Mouse (Mus musculus) heart, embryonic 12.5 days (tissue): ENCODE measurements around the gene Mgll. TPM values are rescaled to one million over a fixed set of nuclear protein-coding genes. Genes with fewer than 3 reads are reported as not detected.

Experiments used
- ATAC-seq: fragments of 200-750 bp; cut with Nextera tagmentation; 2 replicates; pipeline ENCODE4 v1.8.0; 2017; ENCODE audit warnings: moderate TSS enrichment, moderate library complexity; ENCODE audit not compliant: insufficient number of reproducible peaks, low FRiP score
- H3K27ac ChIP-seq: fragments of 300-500 bp; sonication (generic); 2 replicates; pipeline ENCODE4 v1.5.1; 2016; ENCODE audit warnings: mild to moderate bottlenecking, moderate library complexity; ENCODE audit not compliant: poor library complexity, severe bottlenecking
- H3K27me3 ChIP-seq: fragments of 300-500 bp; sonication (generic); replicated peaks from 2 replicates; pipeline ENCODE4 v1.6.1; 2016; ENCODE audit warnings: mild to moderate bottlenecking, moderate library complexity
- H3K36me3 ChIP-seq: fragments of 300-500 bp; sonication (generic); 2 replicates; pipeline ENCODE4 v1.6.1; 2016; ENCODE audit warnings: mild to moderate bottlenecking, moderate library complexity
- H3K4me1 ChIP-seq: fragments of 300-500 bp; sonication (generic); replicated peaks from 2 replicates; pipeline ENCODE4 v1.6.1; 2016; ENCODE audit warnings: mild to moderate bottlenecking
- H3K4me2 ChIP-seq: fragments of 300-500 bp; sonication (generic); 2 replicates; pipeline ENCODE4 v1.6.1; 2016; ENCODE audit warnings: mild to moderate bottlenecking, moderate library complexity
- H3K4me3 ChIP-seq: fragments of 300-500 bp; sonication (generic); 2 replicates; pipeline ENCODE4 v1.5.1; 2016; ENCODE audit warnings: mild to moderate bottlenecking
- H3K9ac ChIP-seq: fragments of 300-500 bp; sonication (generic); 2 replicates; pipeline ENCODE4 v1.6.1; 2016; ENCODE audit warnings: mild to moderate bottlenecking, moderate library complexity
- H3K9me3 ChIP-seq: fragments of 300-500 bp; sonication (generic); replicated peaks from 2 replicates; pipeline ENCODE4 v1.6.1; 2016; ENCODE audit warnings: mild to moderate bottlenecking, moderate library complexity
- WGBS: fragments of 180-500 bp; shearing (Covaris S2); methylation state at CpG from one replicate; pipeline ENCODE4 v1.1.7; 2016; 5-methylcytosine and 5-hydroxymethylcytosine counted together
- polyA plus RNA-seq: library from polyadenylated mRNA; unstranded; fragments of >200 nt; fragmentation: Nextera tagmentation; extraction: Ambion mirVana; gene quantifications from 2 replicates; pipeline ENCODE4 v1.2.1, GENCODE M21; 2016

The Mgll gene
- polyA plus RNA-seq, 1 experiment from 2014 or later = 9.2 TPM

DNA sequence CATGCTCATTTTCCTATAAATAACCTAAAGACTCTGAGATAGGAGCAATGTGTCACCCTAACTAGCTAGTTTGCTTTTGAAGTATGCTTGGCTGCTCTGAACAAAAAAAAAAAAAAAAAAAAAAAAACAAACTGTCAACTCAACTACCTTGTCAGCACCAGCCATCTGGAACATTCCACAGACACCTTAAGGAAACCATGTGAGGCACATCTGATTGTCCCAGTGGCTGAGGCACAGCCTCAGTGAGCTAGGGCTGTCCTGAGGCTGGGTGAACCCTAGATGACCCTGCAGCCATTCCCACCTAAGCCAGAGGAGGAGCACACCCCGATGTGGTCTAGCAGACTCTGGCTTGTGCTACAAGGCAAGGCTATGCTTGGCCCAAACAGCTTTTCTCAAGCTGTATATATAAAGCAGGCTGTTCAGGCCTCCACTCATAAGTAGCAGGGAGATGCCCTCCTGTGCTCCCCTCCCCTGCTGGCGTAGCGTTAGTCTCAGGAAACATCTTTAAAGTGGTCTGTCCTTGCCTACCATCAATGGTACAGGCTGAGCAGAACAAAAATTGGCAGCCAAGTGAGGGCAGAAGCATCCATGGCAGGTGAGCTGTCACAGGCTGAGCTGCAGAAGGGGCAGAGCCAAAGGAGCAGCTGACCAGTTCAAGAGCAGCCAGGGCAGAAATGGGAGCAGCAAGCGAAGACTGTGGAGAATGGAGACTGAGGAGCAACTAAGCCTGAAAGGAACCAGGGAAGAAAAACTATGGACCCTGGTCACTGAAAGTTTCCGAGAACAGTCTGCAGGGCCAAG, 109.3 kb downstream of the Mgll start:
- Histone ChIP-seq H3K4me1 (peaks cover 17% of the 10 kb centered on the region), H3K36me3 (peaks cover 33% of the 10 kb centered on the region), H3K9me3 (no peaks in the 10 kb centered on the region), H3K4me3 (no peak overlapping the region), H3K9ac (0 out of 2 replicates have a peak overlapping the region, but pooled peaks have one; percentile 22), H3K4me2 (0 out of 2 replicates have a peak overlapping the region, but pooled peaks have one; percentile 2), H3K27me3 (no peaks in the 10 kb centered on the region), H3K27ac (peak overlapping the region; percentile 59)
- ATAC-seq = no peak
- 68% methylated on average over 5 of the region's 5 CpGs for WGBS

DNA sequence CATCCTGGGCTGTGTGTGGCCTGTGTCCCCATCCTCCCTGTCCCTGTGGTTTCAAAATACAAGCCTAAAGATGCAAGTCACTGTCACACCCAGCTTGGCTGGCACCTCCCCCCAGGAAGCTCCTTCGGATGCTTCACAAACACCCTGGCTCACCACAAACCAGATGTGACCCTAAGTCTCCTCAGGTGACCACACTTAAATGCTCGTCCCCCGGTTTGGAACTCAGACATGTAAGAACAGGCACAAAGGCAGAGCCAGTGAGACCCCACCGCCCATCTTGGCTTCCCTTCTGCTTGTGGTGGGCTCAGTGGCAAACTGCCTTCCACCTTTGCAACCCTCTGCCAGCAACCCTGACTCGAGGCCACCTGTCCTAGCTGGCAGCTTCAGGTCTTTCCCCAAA, 110.8 kb downstream of the Mgll start:
- Histone ChIP-seq H3K4me2 (no peak overlapping the region), H3K36me3 (peaks cover 44% of the 10 kb centered on the region), H3K27me3 (no peaks in the 10 kb centered on the region), H3K27ac (peak overlapping the region; percentile 13; the same call in 1 of the 2 replicates), H3K4me1 (peaks cover 17% of the 10 kb centered on the region), H3K4me3 (no peak overlapping the region), H3K9ac (no peak overlapping the region), H3K9me3 (no peaks in the 10 kb centered on the region)
- peak; percentile 72 for ATAC-seq
- WGBS = 69% methylated on average over 5 of the region's 5 CpGs

DNA sequence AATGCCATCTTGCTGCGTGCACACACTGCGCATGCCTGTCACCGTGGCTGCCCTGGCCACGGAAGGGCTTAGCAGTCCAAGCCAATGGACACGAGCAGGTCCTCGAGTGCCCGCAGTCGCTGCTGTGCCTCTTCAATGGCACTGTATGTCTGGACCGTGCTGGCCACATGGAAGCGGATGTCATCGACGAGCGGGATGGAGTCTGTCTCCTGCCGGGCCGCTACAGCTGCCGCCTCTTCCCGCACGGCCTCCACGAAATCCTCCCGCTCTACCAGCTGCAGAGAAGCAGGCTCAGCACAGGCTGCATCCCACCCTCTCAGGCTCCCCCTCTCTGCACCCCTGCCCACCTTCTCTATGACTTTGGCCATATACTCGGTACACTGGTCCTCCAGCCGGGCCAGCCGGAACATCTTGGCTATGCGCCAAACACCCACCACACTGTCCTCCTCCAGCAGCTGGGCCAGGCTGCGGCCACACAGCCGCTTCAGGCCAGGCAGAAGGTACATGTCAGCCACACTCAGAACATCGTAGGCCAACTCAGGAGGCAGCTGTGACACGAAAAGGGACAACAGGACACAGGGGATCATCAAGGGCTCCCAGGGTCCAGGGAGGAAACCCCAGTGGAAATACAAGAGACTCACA, 112.1 kb downstream of the Mgll start:
- no peak overlapping the region for H3K4me2 ChIP-seq
- H3K9ac ChIP-seq = no peak overlapping the region
- no peak overlapping the region for H3K4me3 ChIP-seq
- no peaks in the 10 kb centered on the region for H3K9me3 ChIP-seq
- peaks cover 28% of the 10 kb centered on the region for H3K4me1 ChIP-seq
- peaks cover 44% of the 10 kb centered on the region for H3K36me3 ChIP-seq
- no peaks in the 10 kb centered on the region for H3K27me3 ChIP-seq
- WGBS = 88% methylated on average over 28 of the region's 28 CpGs
- no peak for ATAC-seq
- H3K27ac ChIP-seq = no peak overlapping the region

DNA sequence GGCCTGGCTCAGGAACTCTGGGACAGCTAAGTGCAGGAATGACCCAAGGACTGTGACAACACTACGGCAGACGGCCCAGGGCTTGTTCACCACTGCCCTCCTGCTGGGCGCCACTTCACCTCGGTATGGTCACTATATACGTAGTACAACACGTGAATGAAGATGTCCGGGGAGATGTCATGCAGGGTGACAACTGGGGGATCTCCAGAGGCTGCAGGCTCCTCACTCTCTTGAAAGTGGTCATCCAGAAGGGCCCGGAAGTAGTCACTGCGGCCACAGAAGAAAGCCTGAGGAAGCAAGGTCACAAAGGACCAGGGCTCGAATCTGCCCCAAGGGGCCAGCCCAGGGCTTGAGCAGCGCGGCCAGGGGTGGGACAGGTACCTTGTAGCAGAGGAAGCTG, 113.8 kb downstream of the Mgll start:
- peaks cover 24% of the 10 kb centered on the region for H3K4me1 ChIP-seq
- H3K36me3 ChIP-seq = peaks cover 44% of the 10 kb centered on the region
- no peaks in the 10 kb centered on the region for H3K9me3 ChIP-seq
- WGBS = 87% methylated on average over 12 of the region's 12 CpGs
- no peak for ATAC-seq
- H3K4me2 ChIP-seq = no peak overlapping the region
- H3K9ac ChIP-seq = no peak overlapping the region
- H3K27ac ChIP-seq = no peak overlapping the region
- no peaks in the 10 kb centered on the region for H3K27me3 ChIP-seq
- H3K4me3 ChIP-seq = no peak overlapping the region

DNA sequence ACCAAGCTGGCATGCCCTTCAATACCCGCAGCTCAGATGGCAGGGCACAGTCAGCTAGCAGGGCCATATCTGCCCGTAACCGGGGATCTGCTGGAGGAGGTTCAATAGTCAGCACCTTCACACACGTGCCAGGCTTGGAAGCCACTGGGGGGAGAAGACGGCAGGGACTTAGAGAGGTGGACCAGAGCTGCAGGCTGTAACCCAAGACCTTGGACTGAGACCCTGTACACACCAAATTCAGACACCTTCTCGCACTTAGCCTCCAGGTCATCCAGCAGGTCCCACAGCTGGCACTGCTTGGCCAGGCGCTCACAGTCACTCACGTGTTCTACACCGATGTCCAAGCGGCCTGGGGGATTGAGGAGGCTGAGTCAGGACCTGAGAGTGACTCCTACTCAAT, 114.4 kb downstream of the Mgll start:
- H3K4me2 ChIP-seq = no peak overlapping the region
- WGBS = 86% methylated on average over 10 of the region's 10 CpGs
- peaks cover 27% of the 10 kb centered on the region for H3K4me1 ChIP-seq
- H3K4me3 ChIP-seq = no peak overlapping the region
- ATAC-seq = no peak
- no peaks in the 10 kb centered on the region for H3K9me3 ChIP-seq
- H3K36me3 ChIP-seq = peaks cover 44% of the 10 kb centered on the region
- no peak overlapping the region for H3K9ac ChIP-seq
- H3K27ac ChIP-seq = no peak overlapping the region
- H3K27me3 ChIP-seq = no peaks in the 10 kb centered on the region

DNA sequence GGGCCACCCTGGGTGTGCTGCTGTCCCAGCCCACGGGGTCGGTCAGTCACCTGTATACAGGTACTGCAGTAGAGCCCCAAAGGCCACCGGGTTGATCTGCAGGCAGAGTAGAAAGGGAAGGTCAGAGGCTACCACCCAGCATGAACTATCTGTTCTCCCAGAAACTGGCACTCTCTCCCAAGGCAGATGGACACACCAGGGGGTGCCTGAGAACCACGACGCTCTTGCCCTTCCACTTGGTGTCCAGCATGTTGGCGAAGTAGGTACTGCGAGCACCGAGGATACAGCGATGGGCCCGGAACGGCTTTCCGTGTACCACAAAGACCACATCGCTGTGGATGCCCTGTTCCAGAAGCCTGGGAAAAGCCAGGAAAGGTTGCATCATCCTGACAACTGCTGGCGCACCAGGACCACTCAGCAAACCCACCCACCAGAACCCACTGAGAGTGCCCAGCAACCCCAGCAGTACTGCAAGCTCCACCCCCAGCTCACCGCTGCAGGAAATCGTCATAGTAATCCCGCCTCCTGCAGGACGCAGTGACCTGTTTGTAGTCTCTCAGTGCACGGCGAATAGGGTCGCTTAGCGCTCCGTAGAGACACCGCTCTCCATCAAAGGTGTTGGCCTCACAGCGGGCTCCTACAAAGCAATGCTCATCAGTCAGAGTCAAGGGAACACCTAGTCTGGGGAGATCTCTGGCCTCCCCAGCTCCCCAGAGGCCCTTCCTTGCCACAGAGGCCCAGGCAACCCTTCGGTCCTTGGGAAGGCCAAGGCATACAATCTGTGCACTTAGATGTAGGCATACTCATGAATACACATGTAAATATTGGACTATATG, 115.1 kb downstream of the Mgll start:
- H3K4me3 ChIP-seq = no peak overlapping the region
- no peak overlapping the region for H3K9ac ChIP-seq
- WGBS = 73% methylated on average over 26 of the region's 26 CpGs
- peaks cover 20% of the 10 kb centered on the region for H3K4me1 ChIP-seq
- no peaks in the 10 kb centered on the region for H3K9me3 ChIP-seq
- H3K36me3 ChIP-seq = peaks cover 44% of the 10 kb centered on the region
- ATAC-seq = no peak
- H3K4me2 ChIP-seq = no peak overlapping the region
- H3K27ac ChIP-seq = no peak overlapping the region
- H3K27me3 ChIP-seq = no peaks in the 10 kb centered on the region

DNA sequence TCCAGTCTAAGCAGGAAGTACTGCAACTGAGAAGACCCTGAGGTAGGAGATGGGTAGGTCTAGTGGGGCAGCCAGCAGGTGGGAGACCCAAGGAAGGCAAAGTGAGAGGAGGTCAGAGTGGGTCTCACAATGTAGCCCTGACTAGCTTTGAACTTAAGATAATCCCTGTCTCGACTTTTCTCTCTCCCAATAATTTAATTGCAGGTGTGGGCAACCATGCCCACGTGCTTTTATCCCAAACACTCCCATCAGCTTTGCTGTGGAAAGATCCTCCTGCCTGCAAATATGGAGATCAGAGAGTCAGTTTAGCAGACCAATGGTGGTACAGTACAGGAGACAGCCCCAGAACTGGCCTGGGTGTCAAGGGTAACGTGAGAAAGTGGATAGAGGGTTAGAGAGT, 116.0 kb downstream of the Mgll start:
- WGBS = 69% methylated on average over 3 of the region's 3 CpGs
- H3K4me1 ChIP-seq = peaks cover 20% of the 10 kb centered on the region
- H3K27ac ChIP-seq = no peak overlapping the region
- ATAC-seq = no peak
- H3K27me3 ChIP-seq = no peaks in the 10 kb centered on the region
- no peaks in the 10 kb centered on the region for H3K9me3 ChIP-seq
- no peak overlapping the region; the same call in 1 of the 2 replicates for H3K9ac ChIP-seq
- peaks cover 42% of the 10 kb centered on the region for H3K36me3 ChIP-seq
- peak overlapping the region; percentile 96 for H3K4me2 ChIP-seq
- H3K4me3 ChIP-seq = 0 out of 2 replicates have a peak overlapping the region, but pooled peaks have one; percentile 89

DNA sequence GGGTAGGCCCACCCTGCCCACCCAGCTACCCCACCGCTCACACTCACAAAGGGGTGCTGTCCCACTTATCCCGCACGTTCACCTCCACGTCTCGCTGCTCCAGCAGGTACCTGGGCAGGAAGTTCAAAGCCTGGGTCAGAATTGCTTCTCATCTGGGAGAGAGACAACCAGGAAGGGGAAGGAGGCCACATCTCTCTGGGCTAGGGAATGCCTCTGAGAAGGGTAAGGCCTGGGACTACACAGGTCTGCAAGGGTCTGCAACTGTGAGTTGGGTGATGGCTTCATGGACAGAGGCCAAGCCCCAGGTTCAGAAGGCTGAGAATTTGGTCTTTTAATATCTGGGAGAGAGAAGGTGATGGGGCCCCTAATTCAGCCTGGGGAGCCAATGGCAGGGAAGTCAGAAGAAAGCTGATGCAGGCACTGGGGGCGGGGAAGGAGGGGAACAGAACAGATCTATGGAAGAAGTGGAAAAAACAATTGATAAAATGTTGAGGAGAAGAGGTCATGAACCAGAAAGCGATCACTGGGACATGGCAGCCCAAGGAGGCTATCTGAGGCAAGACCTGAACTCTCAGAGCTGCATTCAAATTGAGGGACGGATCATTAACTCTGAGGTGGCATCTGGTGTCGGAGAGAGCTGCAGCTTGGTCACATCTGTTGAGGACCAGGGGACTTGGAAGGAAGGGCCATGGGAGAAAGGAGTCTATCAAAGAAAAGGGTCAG, 116.7 kb downstream of the Mgll start:
- Histone ChIP-seq H3K4me3 (peak overlapping the region; percentile 89), H3K36me3 (peaks cover 35% of the 10 kb centered on the region), H3K4me1 (peaks cover 20% of the 10 kb centered on the region), H3K27ac (peak overlapping the region; percentile 89), H3K4me2 (peak overlapping the region; percentile 96), H3K9ac (peak overlapping the region; percentile 92), H3K9me3 (no peaks in the 10 kb centered on the region), H3K27me3 (no peaks in the 10 kb centered on the region)
- 51% methylated on average over 9 of the region's 9 CpGs for WGBS
- no peak for ATAC-seq

DNA sequence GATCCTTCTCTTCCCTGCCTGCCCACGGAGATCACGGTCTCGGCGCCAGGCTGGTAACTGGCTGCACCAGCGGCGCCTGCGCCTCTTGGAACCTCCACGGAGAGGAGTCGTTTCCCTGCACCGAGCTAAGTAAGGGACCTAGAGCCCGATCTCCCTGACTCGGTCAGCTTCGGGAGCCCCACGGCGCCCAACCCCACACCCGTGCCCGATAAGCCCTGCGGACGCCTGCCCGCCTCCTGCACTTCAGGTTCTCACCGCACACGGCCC, 117.2 kb downstream of the Mgll start:
- Histone ChIP-seq H3K36me3 (peaks cover 30% of the 10 kb centered on the region), H3K9ac (peak overlapping the region; percentile 92), H3K4me3 (peak overlapping the region; percentile 89), H3K4me1 (peaks cover 20% of the 10 kb centered on the region), H3K4me2 (peak overlapping the region; percentile 96), H3K9me3 (no peaks in the 10 kb centered on the region), H3K27ac (peak overlapping the region; percentile 89), H3K27me3 (no peaks in the 10 kb centered on the region)
- under 1% methylated on average over 22 of the region's 22 CpGs for WGBS
- ATAC-seq = peak; percentile 11

DNA sequence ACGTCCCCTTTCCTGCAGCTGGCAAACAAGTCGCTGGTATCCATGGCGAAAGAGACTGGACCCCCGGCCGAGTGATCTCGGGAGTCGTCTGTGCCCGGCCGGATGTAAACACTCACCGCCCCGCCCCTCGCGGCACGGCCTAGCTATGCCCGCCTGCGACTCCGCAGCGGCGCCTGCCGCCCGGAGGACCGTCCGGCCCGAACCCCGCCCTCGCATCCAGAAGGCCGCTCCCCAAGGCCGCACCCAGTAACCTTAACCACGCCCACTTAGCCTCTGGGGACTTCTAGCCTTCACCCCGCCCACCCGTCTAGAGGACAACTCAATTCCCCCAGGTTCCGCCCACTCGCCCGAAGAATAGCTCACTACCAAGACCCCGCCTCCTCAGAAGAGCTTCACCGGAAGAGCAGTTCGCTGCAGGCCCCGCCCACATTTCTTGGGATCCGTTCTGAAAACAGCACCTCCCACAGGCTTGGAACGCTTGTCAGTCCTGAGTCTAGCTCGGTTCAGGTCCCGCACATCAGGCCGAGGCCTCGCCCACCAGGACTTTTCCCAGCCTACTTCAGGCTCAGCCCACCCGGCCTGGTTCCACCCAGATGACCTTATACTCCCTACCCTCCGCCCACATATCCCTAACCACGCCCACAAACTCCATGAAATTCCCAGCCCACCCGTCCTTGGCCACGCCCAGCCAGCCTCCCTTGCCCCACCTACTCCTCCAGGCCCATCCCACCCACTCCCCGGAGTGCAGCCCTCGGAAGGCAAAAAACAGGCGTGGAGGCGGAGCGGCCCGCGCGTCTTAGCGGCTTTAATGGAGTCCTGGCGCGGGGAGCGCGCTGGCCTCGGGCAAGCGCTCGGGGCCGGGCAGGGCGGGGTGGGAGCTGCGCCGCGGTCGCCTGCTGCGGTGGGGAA, 117.8 kb downstream of the Mgll start, which contains the start of gene Abtb1:
Gene Abtb1 (minus strand): TSS at position 204 of the 909 bp plus-strand sequence.
- Histone ChIP-seq H3K36me3 (peaks cover 25% of the 10 kb centered on the region), H3K27ac (peak within 1 kb of the TSS; percentile 89), H3K4me2 (peak within 1 kb of the TSS; percentile 96), H3K4me3 (peak within 1 kb of the TSS; percentile 89), H3K9me3 (no peaks in the 10 kb centered on the region), H3K27me3 (no peaks in the 10 kb centered on the region), H3K9ac (peak within 1 kb of the TSS; percentile 94), H3K4me1 (peaks cover 20% of the 10 kb centered on the region)
- WGBS = under 1% methylated on average over 69 of the region's 72 CpGs
- ATAC-seq = peak; percentile 95
